Mouse (Mus musculus) forebrain, embryonic 15.5 days (tissue): ENCODE measurements around the gene Wdr62. TPM values are rescaled to one million over a fixed set of nuclear protein-coding genes. Genes with fewer than 3 reads are reported as not detected.

Experiments
- ATAC-seq: fragments of 200-750 bp; cut with Nextera tagmentation; replicated peaks from 2 replicates; pipeline ENCODE4 v1.8.0; 2017; ENCODE audit warnings: mild to moderate bottlenecking, moderate TSS enrichment, moderate library complexity
- H3K27ac ChIP-seq: fragments of 300-500 bp; sonication (generic); replicated peaks from 2 replicates; pipeline ENCODE4 v1.5.1; 2015; ENCODE audit warnings: mild to moderate bottlenecking, inconsistent platforms
- H3K27me3 ChIP-seq: fragments of 300-500 bp; sonication (generic); 2 replicates; pipeline ENCODE4 v1.6.1; 2015; ENCODE audit warnings: inconsistent platforms
- H3K36me3 ChIP-seq: fragments of 300-500 bp; sonication (generic); 2 replicates; pipeline ENCODE4 v1.6.1; 2015; ENCODE audit warnings: mild to moderate bottlenecking, inconsistent platforms
- H3K4me1 ChIP-seq: fragments of 300-500 bp; sonication (generic); 2 replicates; pipeline ENCODE4 v1.6.1; 2015; ENCODE audit warnings: inconsistent platforms
- H3K4me2 ChIP-seq: fragments of 300-500 bp; sonication (generic); replicated peaks from 2 replicates; pipeline ENCODE4 v1.6.1; 2015; ENCODE audit warnings: mild to moderate bottlenecking, inconsistent platforms
- H3K4me3 ChIP-seq: fragments of 300-500 bp; sonication (generic); 2 replicates; pipeline ENCODE4 v1.5.1; 2015; ENCODE audit warnings: mild to moderate bottlenecking, inconsistent platforms
- H3K9ac ChIP-seq: fragments of 300-500 bp; sonication (generic); replicated peaks from 2 replicates; pipeline ENCODE4 v1.6.1; 2015; ENCODE audit warnings: mild to moderate bottlenecking, inconsistent platforms
- H3K9me3 ChIP-seq: fragments of 300-500 bp; sonication (generic); 2 replicates; pipeline ENCODE4 v1.6.1; 2016; ENCODE audit warnings: inconsistent platforms
- WGBS: fragments of 180-500 bp; shearing (Covaris S2); methylation state at CpG from one replicate; pipeline ENCODE4 v1.1.7; 2015; ENCODE audit warnings: mixed read lengths; 5-methylcytosine and 5-hydroxymethylcytosine counted together
- polyA plus RNA-seq: library from polyadenylated mRNA; unstranded; fragments of >200 nt; fragmentation: Nextera tagmentation; extraction: Ambion mirVana; gene quantifications from 2 replicates; pipeline ENCODE4 v1.2.1, GENCODE M21; 2015

Gene Wdr62
- polyA plus RNA-seq, 1 experiment from 2014 or later = 7.3 TPM

- 80% methylated on average over 13 of the region's 13 CpGs for WGBS
- no peak for ATAC-seq
Measured at GRCm38 (mm10) chr7:30315559-30316529, 35.6 kb upstream of the Wdr62 start.

GRCm38 (mm10) chr7:30314721-30315155, 34.5 kb upstream of the Wdr62 start, which contains the start of gene Syne4:
Gene Syne4 (plus strand): TSS chr7:30314807.
- no peaks in the 10 kb centered on the region for H3K9me3 ChIP-seq
- H3K4me2 ChIP-seq = no peak within 1 kb of the TSS
- H3K4me1 ChIP-seq = peaks cover 8% of the 10 kb centered on the region
- no peak within 1 kb of the TSS for H3K27ac ChIP-seq
- H3K36me3 ChIP-seq = 0 out of 2 replicates have a peak, but pooled peaks cover 3% of the 10 kb centered on the region
- no peak within 1 kb of the TSS for H3K9ac ChIP-seq
- no peaks in the 10 kb centered on the region for H3K27me3 ChIP-seq
- under 1% methylated on average over 9 of the region's 9 CpGs for WGBS
- ATAC-seq = no peak
- no peak within 1 kb of the TSS for H3K4me3 ChIP-seq

More at GRCm38 (mm10) chr7:30315559-30316529, 35.6 kb upstream of the Wdr62 start:
- 0 out of 2 replicates have a peak, but pooled peaks cover 3% of the 10 kb centered on the region for H3K36me3 ChIP-seq
- no peaks in the 10 kb centered on the region for H3K9me3 ChIP-seq
- H3K27ac ChIP-seq = no peak overlapping the region
- H3K4me2 ChIP-seq = no peak overlapping the region
- H3K27me3 ChIP-seq = no peaks in the 10 kb centered on the region
- no peak overlapping the region for H3K9ac ChIP-seq
- H3K4me3 ChIP-seq = no peak overlapping the region
- peaks cover 3% of the 10 kb centered on the region for H3K4me1 ChIP-seq

DNA sequence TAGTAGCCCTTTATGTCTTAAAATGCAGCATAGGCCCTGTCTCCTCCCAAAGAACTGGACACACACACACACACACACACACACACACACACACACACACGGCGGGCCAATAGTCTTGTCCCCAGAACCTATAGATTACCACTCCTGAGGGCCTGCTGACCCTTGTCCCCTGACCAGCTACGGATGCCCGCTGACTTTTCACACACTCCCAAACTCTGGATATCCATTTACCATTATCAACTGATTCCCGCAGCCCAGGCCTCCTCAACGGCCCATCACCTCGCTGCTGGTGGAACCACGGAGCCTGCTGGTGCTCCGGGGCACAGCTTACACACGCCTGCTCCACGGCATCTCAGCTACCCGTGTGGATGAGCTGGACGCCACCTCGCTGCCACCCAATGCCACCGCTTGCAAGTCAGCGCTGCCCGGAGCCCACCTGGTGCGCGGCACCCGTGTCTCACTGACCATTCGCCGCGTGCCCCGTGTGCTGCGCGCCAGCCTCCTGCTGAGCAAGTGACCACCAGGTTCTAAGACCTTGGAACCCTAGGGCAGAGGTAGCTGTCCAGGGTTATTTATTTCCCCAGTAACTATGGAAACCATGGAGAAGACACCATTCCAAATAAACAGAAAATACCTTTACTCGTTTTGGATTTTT, 33.6 kb upstream of the Wdr62 start:
- 49% methylated on average over 27 of the region's 27 CpGs for WGBS

DNA sequence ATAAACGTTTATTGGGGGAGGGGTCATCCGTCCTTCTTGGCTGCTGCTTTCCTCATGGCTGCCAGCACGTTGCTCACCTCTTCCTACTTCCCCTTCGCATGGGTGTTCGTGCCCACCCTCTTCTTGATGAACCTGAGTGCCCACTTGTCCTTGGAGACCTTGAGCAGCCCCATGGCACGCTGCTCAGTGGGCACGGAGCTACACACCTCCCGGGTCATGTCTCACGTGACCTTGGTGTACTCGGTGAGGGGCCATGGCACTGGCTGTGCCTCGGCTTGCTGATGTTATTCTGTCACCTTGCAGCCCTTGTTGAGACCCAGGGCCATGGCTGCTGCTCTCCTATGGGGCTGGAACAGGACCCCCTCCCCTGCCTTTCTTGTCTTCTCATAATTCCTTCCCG, 29.9 kb upstream of the Wdr62 start:
- Histone ChIP-seq H3K36me3 (peaks cover 23% of the 10 kb centered on the region), H3K9ac (no peak overlapping the region), H3K4me3 (no peak overlapping the region), H3K9me3 (no peaks in the 10 kb centered on the region), H3K27me3 (no peaks in the 10 kb centered on the region), H3K27ac (no peak overlapping the region), H3K4me1 (peaks cover 23% of the 10 kb centered on the region), H3K4me2 (no peak overlapping the region)
- ATAC-seq = no peak
- WGBS = 89% methylated on average over 12 of the region's 12 CpGs

More for the DNA sequence above, 33.6 kb upstream of the Wdr62 start:
- H3K4me3 ChIP-seq = no peak overlapping the region
- H3K27me3 ChIP-seq = no peaks in the 10 kb centered on the region
- H3K27ac ChIP-seq = no peak overlapping the region
- no peaks in the 10 kb centered on the region for H3K9me3 ChIP-seq
- H3K4me2 ChIP-seq = no peak overlapping the region
- no peak for ATAC-seq
- 0 out of 2 replicates have a peak, but pooled peaks cover 3% of the 10 kb centered on the region for H3K36me3 ChIP-seq
- peaks cover 17% of the 10 kb centered on the region for H3K4me1 ChIP-seq
- no peak overlapping the region for H3K9ac ChIP-seq

GRCm38 (mm10) chr7:30309395-30310129, 29.3 kb upstream of the Wdr62 start:
- Histone ChIP-seq H3K4me1 (peaks cover 23% of the 10 kb centered on the region), H3K4me3 (peak overlapping the region; percentile 54), H3K27me3 (no peaks in the 10 kb centered on the region), H3K36me3 (peaks cover 25% of the 10 kb centered on the region), H3K4me2 (peak overlapping the region; percentile 89), H3K9me3 (no peaks in the 10 kb centered on the region), H3K27ac (peak overlapping the region; percentile 36; the same call in 1 of the 2 replicates), H3K9ac (peak overlapping the region; percentile 62)
- WGBS = 68% methylated on average over 15 of the region's 15 CpGs
- no peak for ATAC-seq

DNA sequence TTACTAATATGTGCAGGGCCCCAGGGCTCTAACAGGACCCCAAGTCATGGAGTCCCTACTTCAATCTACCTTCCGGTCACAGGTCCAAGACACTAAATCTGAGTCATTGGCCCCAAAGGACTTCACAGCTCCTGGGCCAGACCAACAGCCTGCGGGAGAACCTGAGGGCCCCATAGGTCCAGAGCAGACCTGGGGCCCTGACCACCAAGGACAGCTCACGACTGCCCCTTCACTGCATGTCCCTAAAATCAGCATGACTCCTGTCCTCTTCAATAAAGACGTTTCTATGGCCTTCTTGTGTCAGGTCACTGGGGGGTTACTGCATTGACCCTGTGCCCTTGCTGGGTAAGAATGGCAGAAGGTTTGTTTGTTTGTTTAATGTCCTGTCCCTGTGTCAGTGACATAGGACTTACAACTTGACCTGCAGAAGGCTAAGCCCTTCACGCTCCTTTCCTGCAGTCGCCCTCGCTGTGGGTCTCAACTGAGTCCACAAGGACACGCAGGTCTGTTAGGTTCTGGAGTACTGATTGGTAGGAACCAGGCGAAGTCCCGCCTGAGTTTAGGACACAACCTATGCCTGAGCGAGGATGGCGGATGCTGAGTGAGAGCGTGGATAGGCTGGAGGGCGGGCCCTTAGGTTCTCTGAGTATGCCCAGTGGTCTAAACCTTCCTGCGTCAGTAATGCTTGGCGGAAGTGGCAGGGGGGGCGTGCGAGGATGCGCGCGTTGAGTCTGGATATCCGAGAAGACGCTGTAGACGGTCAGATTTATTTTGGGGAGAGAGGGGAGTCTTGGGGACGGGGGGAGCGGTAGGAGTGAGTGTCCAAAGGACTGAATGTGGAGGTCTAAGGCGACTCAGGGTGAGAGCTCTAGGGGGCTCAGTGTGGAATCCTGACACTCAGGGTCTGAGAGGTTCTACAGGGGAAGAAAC, 28.1 kb upstream of the Wdr62 start, which contains the start of gene Alkbh6:
Gene Alkbh6, plus strand, starts transcription at position 642 of the 930 bp plus-strand sequence.
- peak within 1 kb of the TSS; percentile 89 for H3K4me2 ChIP-seq
- H3K4me3 ChIP-seq = peak within 1 kb of the TSS; percentile 54
- H3K4me1 ChIP-seq = peaks cover 23% of the 10 kb centered on the region
- H3K9ac ChIP-seq = peak within 1 kb of the TSS; percentile 62
- H3K27ac ChIP-seq = peak within 1 kb of the TSS; percentile 72
- H3K9me3 ChIP-seq = no peaks in the 10 kb centered on the region
- H3K36me3 ChIP-seq = peaks cover 32% of the 10 kb centered on the region
- peak; percentile 100 for ATAC-seq
- WGBS = 3% methylated on average over 27 of the region's 27 CpGs
- no peaks in the 10 kb centered on the region for H3K27me3 ChIP-seq

DNA sequence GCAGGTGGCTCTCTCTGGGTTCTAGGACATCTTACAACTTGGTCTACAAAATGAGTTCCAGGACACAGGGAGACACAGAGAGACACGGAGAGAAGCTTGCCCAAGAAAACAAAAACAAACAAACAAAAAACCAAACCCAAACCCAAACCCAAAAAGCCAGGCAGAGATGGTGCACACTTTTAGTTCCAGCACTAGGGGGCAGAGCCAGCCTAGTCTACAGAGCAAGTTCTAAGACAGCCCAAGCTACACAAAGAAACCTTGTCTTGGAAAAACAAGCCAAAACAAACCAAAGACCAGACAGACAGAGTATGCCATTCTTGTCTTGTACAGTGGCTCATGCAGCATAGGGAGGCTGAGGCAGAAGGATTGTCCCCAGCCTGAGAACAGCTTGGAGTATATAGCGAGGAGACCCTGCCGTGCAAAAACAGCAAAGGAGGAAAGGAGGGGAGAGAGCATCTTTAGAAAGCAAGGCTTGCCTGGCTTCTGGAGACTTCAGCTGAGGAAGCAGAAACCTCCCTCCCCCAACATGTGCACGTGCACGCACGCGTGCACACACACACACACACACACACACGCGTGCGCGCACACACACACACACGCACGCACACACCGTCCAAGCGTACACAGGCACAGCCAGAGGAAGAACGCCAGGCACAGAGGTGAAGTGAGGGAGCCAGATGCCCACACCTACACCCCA, 26.0 kb upstream of the Wdr62 start:
- Histone ChIP-seq H3K9me3 (no peaks in the 10 kb centered on the region), H3K4me1 (peaks cover 23% of the 10 kb centered on the region), H3K36me3 (peaks cover 50% of the 10 kb centered on the region), H3K9ac (no peak overlapping the region), H3K27me3 (no peaks in the 10 kb centered on the region), H3K4me2 (no peak overlapping the region), H3K4me3 (no peak overlapping the region), H3K27ac (peak overlapping the region; percentile 69)
- no peak for ATAC-seq
- 92% methylated on average over 16 of the region's 16 CpGs for WGBS

DNA sequence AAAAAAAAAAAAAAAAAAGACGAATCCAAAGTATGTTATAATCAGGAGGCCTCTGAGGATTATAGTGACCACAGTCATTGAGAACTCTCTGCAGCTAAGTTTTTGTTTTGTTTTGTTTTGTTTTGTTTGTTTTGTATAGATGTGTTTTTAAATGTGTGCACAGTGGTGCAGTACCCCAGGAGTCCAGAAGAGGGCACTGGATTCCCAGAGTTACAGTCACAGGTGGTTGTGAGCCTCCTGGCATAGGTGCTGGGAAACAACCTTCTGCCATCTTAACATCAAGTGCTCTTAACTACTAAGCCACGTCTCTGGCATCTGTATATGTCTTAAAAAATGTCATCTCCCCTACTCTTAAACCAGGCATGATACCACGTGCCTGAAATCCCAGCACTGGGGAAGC, 20.7 kb upstream of the Wdr62 start:
- ATAC-seq = no peak
- Histone ChIP-seq H3K27me3 (no peaks in the 10 kb centered on the region), H3K27ac (no peak overlapping the region), H3K36me3 (peaks cover 85% of the 10 kb centered on the region), H3K9ac (no peak overlapping the region), H3K4me1 (no peaks in the 10 kb centered on the region), H3K4me3 (no peak overlapping the region), H3K9me3 (no peaks in the 10 kb centered on the region), H3K4me2 (no peak overlapping the region)
- WGBS = 58% methylated on average over 3 of the region's 3 CpGs

GRCm38 (mm10) chr7:30297266-30297665, 17.0 kb upstream of the Wdr62 start:
- no peaks in the 10 kb centered on the region for H3K9me3 ChIP-seq
- no peak overlapping the region for H3K4me3 ChIP-seq
- 88% methylated on average over 16 of the region's 16 CpGs for WGBS
- no peak overlapping the region for H3K9ac ChIP-seq
- H3K27me3 ChIP-seq = no peaks in the 10 kb centered on the region
- H3K4me1 ChIP-seq = peaks cover 27% of the 10 kb centered on the region
- H3K27ac ChIP-seq = no peak overlapping the region
- H3K36me3 ChIP-seq = peaks cover 68% of the 10 kb centered on the region
- no peak for ATAC-seq
- H3K4me2 ChIP-seq = no peak overlapping the region

GRCm38 (mm10) chr7:30296816-30297215, 16.6 kb upstream of the Wdr62 start:
- Histone ChIP-seq H3K9ac (no peak overlapping the region), H3K4me3 (no peak overlapping the region), H3K27ac (no peak overlapping the region), H3K36me3 (peaks cover 64% of the 10 kb centered on the region), H3K9me3 (no peaks in the 10 kb centered on the region), H3K4me1 (peaks cover 28% of the 10 kb centered on the region), H3K4me2 (no peak overlapping the region), H3K27me3 (no peaks in the 10 kb centered on the region)
- WGBS = 92% methylated on average over 15 of the region's 15 CpGs
- ATAC-seq = no peak
